Mouse (Mus musculus) limb, embryonic 11.5 days (tissue): ENCODE measurements around the gene Sumo1. TPM values are rescaled to one million over a fixed set of nuclear protein-coding genes. Genes with fewer than 3 reads are reported as not detected.

Source experiments
- ATAC-seq: fragments of 200-750 bp; cut with Nextera tagmentation; 2 replicates; pipeline ENCODE4 v1.8.0; 2017; ENCODE audit warnings: low read depth; ENCODE audit not compliant: insufficient number of reproducible peaks, low FRiP score, low TSS enrichment
- DNase-seq: peaks from one replicate; pipeline ENCODE4 v3.0.0-alpha.2; 2015; ENCODE audit warnings: low spot score
- H3K27ac ChIP-seq: fragments of 300-500 bp; sonication (generic); replicated peaks from 2 replicates; pipeline ENCODE4 v1.5.1; 2014; ENCODE audit warnings: low read depth, mild to moderate bottlenecking, low read length
- H3K27me3 ChIP-seq: fragments of 300-500 bp; sonication (generic); 2 replicates; pipeline ENCODE4 v1.6.1; 2014; ENCODE audit warnings: mild to moderate bottlenecking, low read length, mixed read lengths; ENCODE audit not compliant: control insufficient read depth, insufficient read depth
- H3K36me3 ChIP-seq: fragments of 300-500 bp; sonication (generic); 2 replicates; pipeline ENCODE4 v1.6.1; 2014; ENCODE audit warnings: mild to moderate bottlenecking, low read length, moderate library complexity, mixed read lengths; ENCODE audit not compliant: control insufficient read depth, insufficient read depth
- H3K4me1 ChIP-seq: fragments of 300-500 bp; sonication (generic); 2 replicates; pipeline ENCODE4 v1.6.1; 2014; ENCODE audit warnings: low read length, mixed read lengths; ENCODE audit not compliant: control insufficient read depth, insufficient read depth
- H3K4me2 ChIP-seq: fragments of 300-500 bp; sonication (generic); 2 replicates; pipeline ENCODE4 v1.6.1; 2014; ENCODE audit warnings: low read depth, mild to moderate bottlenecking, moderate library complexity; ENCODE audit not compliant: severe bottlenecking
- H3K4me3 ChIP-seq: fragments of 300-500 bp; sonication (generic); 2 replicates; pipeline ENCODE4 v1.5.1; 2014; ENCODE audit warnings: low read depth, low read length
- H3K9ac ChIP-seq: fragments of 300-500 bp; sonication (generic); 2 replicates; pipeline ENCODE4 v1.6.1; 2014; ENCODE audit warnings: mild to moderate bottlenecking, low read length
- H3K9me3 ChIP-seq: fragments of 300-500 bp; sonication (generic); 2 replicates; pipeline ENCODE4 v1.6.1; 2016; ENCODE audit warnings: low read length; ENCODE audit not compliant: control insufficient read depth
- WGBS: fragments of 180-500 bp; shearing (Covaris S2); extraction: QIAGEN DNeasy Blood & Tissue Kit; methylation state at CpG from one replicate; pipeline ENCODE4 v1.1.7; 2014; 5-methylcytosine and 5-hydroxymethylcytosine counted together
- polyA plus RNA-seq: library from polyadenylated mRNA; unstranded; fragments of >200 nt; fragmentation: Nextera tagmentation; extraction: Ambion mirVana; gene quantifications from 2 replicates; pipeline ENCODE4 v1.2.1, GENCODE M21; 2014

Gene Sumo1
- polyA plus RNA-seq, 1 experiment from 2014 or later = 627 TPM

GRCm38 (mm10) chr1:59567521-59567920 is 103.1 kb downstream of the Sumo1 start:
- ATAC-seq = no peak
- no peaks in the 10 kb centered on the region for H3K27me3 ChIP-seq
- no peak overlapping the region for H3K4me2 ChIP-seq
- H3K36me3 ChIP-seq = no peaks in the 10 kb centered on the region
- DNase-seq = no peak
- no peak overlapping the region for H3K27ac ChIP-seq
- H3K4me1 ChIP-seq = 0 out of 2 replicates have a peak, but pooled peaks cover 6% of the 10 kb centered on the region
- 83% methylated on average over 4 of the region's 4 CpGs for WGBS
- no peak overlapping the region for H3K9ac ChIP-seq
- H3K4me3 ChIP-seq = no peak overlapping the region
- no peaks in the 10 kb centered on the region for H3K9me3 ChIP-seq

- Histone ChIP-seq H3K9ac (no peak overlapping the region), H3K4me3 (no peak overlapping the region), H3K4me2 (no peak overlapping the region), H3K9me3 (no peaks in the 10 kb centered on the region), H3K27ac (no peak overlapping the region), H3K36me3 (no peaks in the 10 kb centered on the region), H3K4me1 (0 out of 2 replicates have a peak, but pooled peaks cover 6% of the 10 kb centered on the region), H3K27me3 (no peaks in the 10 kb centered on the region)
- ATAC-seq = no peak
- WGBS = 71% methylated on average over 6 of the region's 6 CpGs
- no peak for DNase-seq
These were observed 103.7 kb downstream of the Sumo1 start for GRCm38 (mm10) chr1:59566926-59567325.

GRCm38 (mm10) chr1:59566281-59566680 is 104.4 kb downstream of the Sumo1 start:
- H3K36me3 ChIP-seq = no peaks in the 10 kb centered on the region
- H3K4me1 ChIP-seq = 0 out of 2 replicates have a peak, but pooled peaks cover 6% of the 10 kb centered on the region
- no peaks in the 10 kb centered on the region for H3K27me3 ChIP-seq
- no peaks in the 10 kb centered on the region for H3K9me3 ChIP-seq
- no peak overlapping the region for H3K4me3 ChIP-seq
- H3K9ac ChIP-seq = no peak overlapping the region
- WGBS = 76% methylated on average over 7 of the region's 7 CpGs
- ATAC-seq (no peak), DNase-seq (no peak)
- H3K4me2 ChIP-seq = no peak overlapping the region
- no peak overlapping the region for H3K27ac ChIP-seq

- Histone ChIP-seq H3K27me3 (no peaks in the 10 kb centered on the region), H3K4me1 (0 out of 2 replicates have a peak, but pooled peaks cover 6% of the 10 kb centered on the region), H3K9me3 (no peaks in the 10 kb centered on the region), H3K36me3 (no peaks in the 10 kb centered on the region), H3K9ac (no peak overlapping the region), H3K27ac (no peak overlapping the region), H3K4me3 (no peak overlapping the region), H3K4me2 (no peak overlapping the region)
- DNase-seq = no peak
- 82% methylated on average over 5 of the region's 5 CpGs for WGBS
- no peak for ATAC-seq
These were observed 104.8 kb downstream of the Sumo1 start for GRCm38 (mm10) chr1:59565804-59566203.

GRCm38 (mm10) chr1:59563581-59563980 is 107.1 kb downstream of the Sumo1 start:
- Histone ChIP-seq H3K27me3 (no peaks in the 10 kb centered on the region), H3K4me1 (0 out of 2 replicates have a peak, but pooled peaks cover 6% of the 10 kb centered on the region), H3K4me3 (no peak overlapping the region), H3K9me3 (no peaks in the 10 kb centered on the region), H3K4me2 (no peak overlapping the region), H3K9ac (no peak overlapping the region), H3K36me3 (no peaks in the 10 kb centered on the region), H3K27ac (no peak overlapping the region)
- 70% methylated on average over 2 of the region's 2 CpGs for WGBS
- ATAC-seq (no peak), DNase-seq (no peak)

GRCm38 (mm10) chr1:59553708-59554107 is 116.9 kb downstream of the Sumo1 start:
- 53% methylated on average over 5 of the region's 5 CpGs for WGBS
- no peak for ATAC-seq
- Histone ChIP-seq H3K27ac (no peak overlapping the region), H3K9me3 (no peaks in the 10 kb centered on the region), H3K36me3 (no peaks in the 10 kb centered on the region), H3K9ac (no peak overlapping the region), H3K4me1 (peaks cover 13% of the 10 kb centered on the region; the same call in 1 of the 2 replicates), H3K27me3 (no peaks in the 10 kb centered on the region), H3K4me2 (no peak overlapping the region), H3K4me3 (no peak overlapping the region)
- no peak for DNase-seq

- no peak overlapping the region for H3K4me2 ChIP-seq
- H3K36me3 ChIP-seq = no peaks in the 10 kb centered on the region
- H3K9me3 ChIP-seq = no peaks in the 10 kb centered on the region
- H3K27me3 ChIP-seq = no peaks in the 10 kb centered on the region
- H3K4me3 ChIP-seq = no peak overlapping the region
- peaks cover 13% of the 10 kb centered on the region; the same call in 1 of the 2 replicates for H3K4me1 ChIP-seq
- ATAC-seq (no peak), DNase-seq (no peak)
- no peak overlapping the region for H3K27ac ChIP-seq
- no peak overlapping the region for H3K9ac ChIP-seq
- 77% methylated on average over 11 of the region's 11 CpGs for WGBS
These were observed 119.6 kb downstream of the Sumo1 start for GRCm38 (mm10) chr1:59550996-59551395.

GRCm38 (mm10) chr1:59550227-59550626 is 120.4 kb downstream of the Sumo1 start:
- DNase-seq (no peak), ATAC-seq (no peak)
- 81% methylated on average over 6 of the region's 6 CpGs for WGBS
- no peak overlapping the region for H3K4me2 ChIP-seq
- H3K36me3 ChIP-seq = no peaks in the 10 kb centered on the region
- H3K27ac ChIP-seq = no peak overlapping the region
- no peaks in the 10 kb centered on the region for H3K27me3 ChIP-seq
- H3K9ac ChIP-seq = no peak overlapping the region
- no peak overlapping the region for H3K4me3 ChIP-seq
- no peaks in the 10 kb centered on the region for H3K9me3 ChIP-seq
- peaks cover 13% of the 10 kb centered on the region; the same call in 1 of the 2 replicates for H3K4me1 ChIP-seq
